Mouse (Mus musculus): ENCODE data around the gene Tmem185a. TPM values are rescaled to one million over a fixed set of nuclear protein-coding genes. Genes with fewer than 3 reads are reported as not detected.
A peak's percentile ranks its signal among the peaks of the same experiment; 100 is the strongest.
"Not testable (repeated sequence)": the region's sequence is repeated elsewhere in the genome, so short reads cannot be mapped to it uniquely, and the experiment has no call there.

Gene Tmem185a
- 47.6 and 48.8 TPM in 2 replicates for polyA plus RNA-seq (2015; fragmentation: Nextera tagmentation; extraction: Ambion mirVana)

DNA sequence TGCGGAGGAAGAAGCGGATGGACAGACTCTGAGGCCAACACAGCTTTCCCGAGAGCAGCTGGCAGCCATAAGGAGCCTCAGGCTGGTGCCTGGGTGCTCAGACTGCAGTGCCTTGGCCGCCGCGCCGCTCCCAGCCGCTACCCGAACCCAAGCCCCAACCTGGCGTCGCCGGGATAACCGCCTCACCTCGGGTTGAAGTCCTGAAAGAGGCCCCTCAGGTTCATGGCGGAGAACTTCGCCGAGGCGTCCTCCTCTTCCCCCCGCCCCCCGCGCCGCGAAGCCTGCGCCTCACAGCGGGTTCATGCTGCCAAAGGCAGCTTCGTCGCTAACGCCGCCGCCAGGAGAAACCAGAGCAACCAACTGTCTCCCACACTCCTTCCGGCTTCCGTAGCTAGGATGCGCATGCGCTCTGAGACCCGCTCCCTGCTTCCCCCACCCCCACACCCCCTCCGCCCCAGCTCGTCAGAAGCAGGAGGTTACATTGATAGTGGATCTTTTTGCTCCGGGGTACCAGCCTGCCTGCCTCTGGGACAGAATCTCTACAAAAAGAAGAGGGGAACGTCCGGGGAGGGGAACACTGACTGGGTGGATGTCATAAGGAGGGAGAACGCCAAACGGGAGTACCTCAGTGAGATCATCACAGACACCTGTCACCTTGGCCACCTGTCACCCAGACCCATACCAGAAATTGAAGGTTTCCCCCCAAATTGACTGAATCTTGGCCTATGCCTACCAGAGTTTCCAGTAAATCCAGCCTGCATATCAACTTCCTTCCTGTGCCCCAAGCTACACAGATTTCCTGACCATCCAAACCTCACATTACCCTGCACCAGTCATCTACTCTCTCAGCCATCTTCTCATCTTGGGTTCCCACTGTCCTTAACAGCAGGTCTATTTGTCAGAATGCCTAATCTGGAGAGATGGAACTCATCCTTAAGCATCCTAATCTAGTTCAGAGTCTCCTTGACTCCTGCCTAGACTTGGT, at the start of gene Tmem185a:
TSS of gene Tmem185a (minus strand) at position 389 of the 985 bp plus-strand sequence.
- peak; percentile 95 for ATAC-seq (replicated peaks)
- Histone ChIP-seq H3K27ac (peak within 1 kb of the TSS; percentile 82), H3K36me3 (replicated peaks) (no peaks in the 10 kb centered on the region)

DNA sequence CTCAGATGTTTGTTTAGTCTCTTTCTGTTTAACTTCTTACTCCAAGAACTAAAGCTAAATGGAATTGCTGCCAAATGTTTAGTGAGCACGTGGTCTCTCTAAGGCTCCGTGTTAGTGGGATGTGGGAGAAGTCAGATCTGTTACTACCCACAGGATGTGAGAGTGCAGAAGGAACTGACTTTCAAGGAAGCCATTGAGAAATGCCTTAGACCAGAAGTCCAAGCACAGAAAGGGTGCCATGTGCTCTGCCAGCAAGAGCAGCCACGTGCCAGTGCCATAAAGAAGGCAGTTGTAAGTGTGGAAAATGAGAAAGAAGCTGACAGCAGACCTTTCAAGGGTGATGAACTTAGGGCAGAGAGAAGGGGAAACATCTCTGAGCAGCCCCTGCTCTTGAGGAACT, 37.4 kb upstream of the Tmem185a start:
- H3K4me2 ChIP-seq; H3K9ac ChIP-seq; H3K4me1 ChIP-seq; H3K27me3 ChIP-seq (replicated peaks); H3K36me3 ChIP-seq (replicated peaks); H3K9me3 ChIP-seq; H3K4me3 ChIP-seq; H3K27ac ChIP-seq; ATAC-seq (replicated peaks): not testable (repeated sequence)
- WGBS: 72% methylated on average over 3 of the region's 3 CpGs

More for the DNA sequence above, at the start of gene Tmem185a:
- 22% methylated on average over 42 of the region's 42 CpGs for WGBS
- Histone ChIP-seq H3K27me3 (replicated peaks) (no peaks in the 10 kb centered on the region), H3K4me3 (peak within 1 kb of the TSS; percentile 54), H3K4me2 (peak within 1 kb of the TSS; percentile 55), H3K4me1 (peaks cover 11% of the 10 kb centered on the region), H3K9me3 (no peaks in the 10 kb centered on the region), H3K9ac (peak within 1 kb of the TSS; percentile 61)

- not testable (repeated sequence) for H3K4me1 ChIP-seq; H3K27me3 ChIP-seq (replicated peaks); H3K36me3 ChIP-seq (replicated peaks); ATAC-seq (replicated peaks); H3K27ac ChIP-seq; H3K9me3 ChIP-seq; H3K9ac ChIP-seq; H3K4me3 ChIP-seq; H3K4me2 ChIP-seq
- WGBS: no CpG with 5 or more reads among the region's 1 CpGs
Observed at GRCm38 (mm10) chrX:70487328-70487727, 10.3 kb upstream of the Tmem185a start.

- no peaks in the 10 kb centered on the region for H3K36me3 ChIP-seq (replicated peaks)
- no peak for ATAC-seq (replicated peaks)
- no peak overlapping the region for H3K9ac ChIP-seq
- no peak overlapping the region for H3K4me2 ChIP-seq
- no peaks in the 10 kb centered on the region for H3K27me3 ChIP-seq (replicated peaks)
- 43% methylated on average over 2 of the region's 2 CpGs for WGBS
- H3K9me3 ChIP-seq: no peaks in the 10 kb centered on the region
- H3K4me3 ChIP-seq: no peak overlapping the region
- H3K27ac ChIP-seq: no peak overlapping the region
- peaks cover 3% of the 10 kb centered on the region; the same call in 1 of the 2 replicates for H3K4me1 ChIP-seq
Observed at GRCm38 (mm10) chrX:70482154-70482553, 5.2 kb upstream of the Tmem185a start.

DNA sequence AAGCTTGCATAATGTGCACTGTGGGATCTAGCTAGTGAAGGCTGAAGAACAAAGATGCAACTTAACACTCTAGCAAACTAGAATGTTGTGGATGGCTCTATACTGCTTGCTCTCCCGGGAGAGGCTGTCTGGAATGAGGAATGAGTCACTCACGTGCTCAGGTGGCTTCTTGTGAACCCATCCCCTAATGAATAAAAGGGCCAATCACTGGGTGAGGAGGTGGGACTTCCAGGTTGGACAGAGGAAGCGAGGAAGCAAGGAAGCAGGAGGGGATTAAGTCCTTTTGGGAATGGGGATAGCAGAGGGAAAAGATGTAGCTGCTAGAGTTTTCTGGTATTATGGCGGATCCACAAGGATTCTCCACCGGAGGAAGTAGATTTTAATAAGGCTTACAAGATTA, 1.7 kb upstream of the Tmem185a start:
- Histone ChIP-seq H3K27me3 (replicated peaks) (no peaks in the 10 kb centered on the region), H3K9ac (no peak overlapping the region), H3K4me3 (no peak overlapping the region), H3K4me2 (no peak overlapping the region), H3K27ac (no peak overlapping the region), H3K4me1 (peaks cover 11% of the 10 kb centered on the region), H3K36me3 (replicated peaks) (no peaks in the 10 kb centered on the region), H3K9me3 (no peaks in the 10 kb centered on the region)
- WGBS: 67% methylated on average over 5 of the region's 5 CpGs
- ATAC-seq (replicated peaks): no peak

DNA sequence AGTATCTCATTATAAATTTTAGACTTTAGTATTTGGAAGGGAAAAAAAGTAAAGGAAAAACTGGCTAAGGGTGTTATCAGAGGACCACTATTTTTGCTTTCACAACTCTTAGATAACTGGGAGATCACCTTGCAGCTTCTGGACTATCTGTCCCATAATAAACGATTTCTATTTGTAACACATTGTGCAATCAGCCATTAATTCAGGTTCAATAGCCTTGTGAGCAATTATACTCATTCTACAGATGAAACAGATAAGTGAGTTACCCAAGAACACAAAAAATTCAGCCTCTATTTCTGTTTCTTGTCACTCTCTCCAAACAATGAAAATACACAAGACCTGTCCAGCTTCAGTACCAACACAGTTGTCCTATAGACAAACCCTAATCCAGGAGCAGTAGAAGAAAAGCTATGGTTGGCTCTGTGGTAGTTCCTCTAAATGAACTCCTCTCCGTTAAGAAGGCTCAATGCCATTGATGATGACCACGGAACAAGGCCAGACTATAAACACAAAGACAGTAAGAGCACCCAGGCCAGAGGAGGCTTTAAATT, 1.7 kb downstream of the Tmem185a start:
- H3K27ac ChIP-seq: no peak overlapping the region
- peak overlapping the region; percentile 55 for H3K4me2 ChIP-seq
- H3K9ac ChIP-seq: no peak overlapping the region; the same call in 1 of the 2 replicates
- peaks cover 11% of the 10 kb centered on the region for H3K4me1 ChIP-seq
- no peaks in the 10 kb centered on the region for H3K36me3 ChIP-seq (replicated peaks)
- no peaks in the 10 kb centered on the region for H3K9me3 ChIP-seq
- H3K4me3 ChIP-seq: peak overlapping the region; percentile 54
- no peaks in the 10 kb centered on the region for H3K27me3 ChIP-seq (replicated peaks)
- ATAC-seq (replicated peaks): no peak
- 70% methylated on average over 3 of the region's 3 CpGs for WGBS

GRCm38 (mm10) chrX:70466897-70467296, 10.1 kb downstream of the Tmem185a start:
- 77% methylated on average over 1 of the region's 1 CpGs for WGBS
- H3K9ac ChIP-seq: no peak overlapping the region
- no peak overlapping the region for H3K4me2 ChIP-seq
- no peaks in the 10 kb centered on the region; the same call in 1 of the 2 replicates for H3K36me3 ChIP-seq (replicated peaks)
- H3K9me3 ChIP-seq: no peaks in the 10 kb centered on the region
- H3K4me3 ChIP-seq: no peak overlapping the region
- no peaks in the 10 kb centered on the region for H3K27me3 ChIP-seq (replicated peaks)
- H3K27ac ChIP-seq: no peak overlapping the region
- no peaks in the 10 kb centered on the region for H3K4me1 ChIP-seq
- ATAC-seq (replicated peaks): no peak

- H3K36me3 ChIP-seq (replicated peaks): peaks cover 3% of the 10 kb centered on the region; the same call in 1 of the 2 replicates
- H3K4me3 ChIP-seq: no peak overlapping the region
- no peak for ATAC-seq (replicated peaks)
- 88% methylated on average over 2 of the region's 2 CpGs for WGBS
- no peaks in the 10 kb centered on the region for H3K9me3 ChIP-seq
- no peak overlapping the region for H3K27ac ChIP-seq
- no peak overlapping the region for H3K9ac ChIP-seq
- H3K4me1 ChIP-seq: no peaks in the 10 kb centered on the region
- no peaks in the 10 kb centered on the region for H3K27me3 ChIP-seq (replicated peaks)
- H3K4me2 ChIP-seq: no peak overlapping the region
Observed at GRCm38 (mm10) chrX:70465489-70465888, 11.5 kb downstream of the Tmem185a start.

GRCm38 (mm10) chrX:70463621-70464020, 13.4 kb downstream of the Tmem185a start:
- Histone ChIP-seq H3K27me3 (replicated peaks) (no peaks in the 10 kb centered on the region), H3K9me3 (no peaks in the 10 kb centered on the region), H3K27ac (no peak overlapping the region), H3K4me2 (no peak overlapping the region), H3K9ac (no peak overlapping the region), H3K4me3 (no peak overlapping the region), H3K36me3 (replicated peaks) (peaks cover 3% of the 10 kb centered on the region; the same call in 1 of the 2 replicates), H3K4me1 (no peaks in the 10 kb centered on the region)
- ATAC-seq (replicated peaks): no peak
- WGBS: 85% methylated on average over 5 of the region's 5 CpGs

GRCm38 (mm10) chrX:70452359-70452758, 24.6 kb downstream of the Tmem185a start:
- H3K9ac ChIP-seq; H3K27ac ChIP-seq; H3K4me2 ChIP-seq; H3K9me3 ChIP-seq; ATAC-seq (replicated peaks); H3K4me1 ChIP-seq; H3K27me3 ChIP-seq (replicated peaks); H3K4me3 ChIP-seq; H3K36me3 ChIP-seq (replicated peaks): not testable (repeated sequence)
- WGBS: no CpG with 5 or more reads among the region's 1 CpGs

DNA sequence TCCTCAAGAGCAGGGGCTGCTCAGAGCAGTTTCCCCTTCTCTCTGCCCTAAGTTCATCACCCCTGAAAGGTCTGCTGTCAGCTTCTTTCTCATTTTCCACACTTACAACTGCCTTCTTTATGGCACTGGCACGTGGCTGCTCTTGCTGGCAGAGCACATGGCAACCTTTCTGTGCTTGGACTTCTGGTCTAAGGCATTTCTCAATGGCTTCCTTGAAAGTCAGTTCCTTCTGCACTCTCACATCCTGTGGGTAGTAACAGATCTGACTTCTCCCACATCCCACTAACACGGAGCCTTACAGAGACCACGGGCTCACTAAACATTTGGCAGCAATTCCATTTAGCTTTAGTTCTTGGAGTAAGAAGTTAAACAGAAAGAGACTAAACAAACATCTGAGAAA, 51.5 kb downstream of the Tmem185a start:
- WGBS: 75% methylated on average over 3 of the region's 3 CpGs
- H3K4me3 ChIP-seq; H3K27me3 ChIP-seq (replicated peaks); H3K27ac ChIP-seq; ATAC-seq (replicated peaks); H3K9me3 ChIP-seq; H3K9ac ChIP-seq; H3K36me3 ChIP-seq (replicated peaks); H3K4me1 ChIP-seq; H3K4me2 ChIP-seq: not testable (repeated sequence)

Data from midbrain, embryonic 15.5 days (tissue).